Mouse (Mus musculus): ENCODE measurements around the gene Faap20.

- TF ChIP-seq CTCF (IDR thresholded peaks at IDR 0.05; ENCODE audit: borderline replicate concordance, extremely low read depth, insufficient read depth, insufficient read length) (no peak), POLR2A (IDR thresholded peaks at IDR 0.05; ENCODE audit: borderline replicate concordance, extremely low read depth, insufficient read depth, insufficient read length, poor library complexity, severe bottlenecking) (no peak)
These were observed 36.5 kb downstream of the Faap20 start for GRCm38 (mm10) chr4:155286090-155286489.

All from brain, embryonic 14.5 days (tissue).